Mouse (Mus musculus) midbrain, embryonic 11.5 days (tissue): ENCODE measurements at regions not wholly inside any gene's neighbourhood (a gene's known extent, or its start where the extent isn't known, plus 50 kb on each side); places are given as distances from the start of the nearest gene placed in this dataset.
"Not testable (repeated sequence)": the region's sequence is repeated elsewhere in the genome, so short reads cannot be mapped to it uniquely, and the experiment has no call there.

Experiments
- ATAC-seq: fragments of 200-750 bp; cut with Nextera tagmentation; 2 replicates; pipeline ENCODE4 v1.8.0; 2017; ENCODE audit warnings: moderate TSS enrichment, moderate library complexity; ENCODE audit not compliant: low FRiP score
- DNase-seq: peaks from one replicate; pipeline ENCODE4 v3.0.0; 2015; ENCODE audit warnings: low spot score; ENCODE audit errors: missing footprints
- H3K27ac ChIP-seq: fragments of 300-500 bp; sonication (generic); 2 replicates; pipeline ENCODE4 v1.5.1; 2014; ENCODE audit warnings: low read depth, low read length
- H3K27me3 ChIP-seq: fragments of 300-500 bp; sonication (generic); 2 replicates; pipeline ENCODE4 v1.6.1; 2014; ENCODE audit warnings: mild to moderate bottlenecking, low read length, moderate library complexity, mixed read lengths; ENCODE audit not compliant: control insufficient read depth, insufficient read depth
- H3K36me3 ChIP-seq: fragments of 300-500 bp; sonication (generic); 2 replicates; pipeline ENCODE4 v1.6.1; 2014; ENCODE audit warnings: mild to moderate bottlenecking, low read length, moderate library complexity, mixed read lengths; ENCODE audit not compliant: control insufficient read depth, insufficient read depth
- H3K4me1 ChIP-seq: fragments of 300-500 bp; sonication (generic); 2 replicates; pipeline ENCODE4 v1.6.1; 2014; ENCODE audit warnings: low read length; ENCODE audit not compliant: control insufficient read depth, insufficient read depth
- H3K4me2 ChIP-seq: fragments of 300-500 bp; sonication (generic); 2 replicates; pipeline ENCODE4 v1.6.1; 2014; ENCODE audit warnings: mild to moderate bottlenecking, moderate library complexity
- H3K4me3 ChIP-seq: fragments of 300-500 bp; sonication (generic); 2 replicates; pipeline ENCODE4 v1.5.1; 2014; ENCODE audit warnings: low read depth, low read length
- H3K9ac ChIP-seq: fragments of 300-500 bp; sonication (generic); 2 replicates; pipeline ENCODE4 v1.6.1; 2014; ENCODE audit warnings: low read length
- H3K9me3 ChIP-seq: fragments of 300-500 bp; sonication (generic); 2 replicates; pipeline ENCODE4 v1.6.1; 2016; ENCODE audit warnings: low read length; ENCODE audit not compliant: control insufficient read depth
- WGBS: fragments of 180-500 bp; shearing (Covaris S2); extraction: QIAGEN DNeasy Blood & Tissue Kit; methylation state at CpG from one replicate; pipeline ENCODE4 v1.1.7; 2014; 5-methylcytosine and 5-hydroxymethylcytosine counted together

DNA sequence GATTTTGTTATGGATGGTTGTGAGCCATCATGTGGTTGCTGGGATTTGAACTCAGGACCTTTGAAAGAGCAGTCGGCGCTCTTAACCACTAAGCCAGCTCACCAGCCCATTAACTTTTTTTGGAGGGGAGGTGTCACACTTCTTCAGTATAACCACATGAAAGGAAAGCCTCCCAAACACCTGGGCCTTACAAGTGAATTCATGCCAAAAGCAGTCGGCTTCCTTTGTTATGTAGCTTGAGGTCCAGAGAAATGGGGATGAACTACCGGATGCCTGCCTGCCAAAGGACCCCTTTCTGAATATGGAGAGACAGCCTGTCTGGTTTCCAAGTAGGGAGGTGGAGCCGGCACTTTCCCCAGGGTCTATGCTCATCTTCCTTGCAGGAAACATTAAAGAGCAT, 80.6 kb upstream of the Fam174b start:
- Histone ChIP-seq H3K4me2 (no peak overlapping the region), H3K27ac (no peak overlapping the region), H3K9ac (no peak overlapping the region), H3K4me3 (no peak overlapping the region), H3K36me3 (no peaks in the 10 kb centered on the region), H3K4me1 (no peaks in the 10 kb centered on the region), H3K9me3 (no peaks in the 10 kb centered on the region), H3K27me3 (no peaks in the 10 kb centered on the region; the same call in 1 of the 2 replicates)
- peak; percentile 35 for DNase-seq
- 91% methylated on average over 5 of the region's 5 CpGs for WGBS
- ATAC-seq: no peak

DNA sequence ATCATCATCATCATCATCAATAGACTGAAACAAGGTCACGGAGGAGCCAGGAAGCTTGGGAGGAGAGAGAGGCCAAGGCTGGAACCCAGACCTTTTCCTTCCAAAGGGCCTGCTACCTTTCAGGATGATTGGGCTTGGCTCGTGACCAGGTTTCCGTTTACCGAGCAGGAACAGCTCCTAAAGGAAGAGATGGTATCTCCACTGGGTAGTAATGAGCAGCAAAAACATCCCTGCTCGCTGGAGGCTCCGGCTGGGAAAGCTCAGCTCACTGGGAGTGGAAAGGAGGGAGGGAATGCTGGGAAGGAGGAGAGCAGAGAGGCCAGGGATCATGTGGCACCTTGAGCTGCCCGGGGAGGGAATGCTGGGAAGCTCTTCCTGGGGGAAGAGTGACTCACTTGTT, 82.8 kb upstream of the Fam174b start:
- Histone ChIP-seq H3K9ac (no peak overlapping the region), H3K9me3 (no peaks in the 10 kb centered on the region), H3K4me2 (no peak overlapping the region), H3K36me3 (no peaks in the 10 kb centered on the region), H3K27me3 (no peaks in the 10 kb centered on the region; the same call in 1 of the 2 replicates), H3K27ac (no peak overlapping the region), H3K4me1 (no peaks in the 10 kb centered on the region), H3K4me3 (no peak overlapping the region)
- DNase-seq (peak; percentile 78), ATAC-seq (no peak)
- 82% methylated on average over 7 of the region's 7 CpGs for WGBS

DNA sequence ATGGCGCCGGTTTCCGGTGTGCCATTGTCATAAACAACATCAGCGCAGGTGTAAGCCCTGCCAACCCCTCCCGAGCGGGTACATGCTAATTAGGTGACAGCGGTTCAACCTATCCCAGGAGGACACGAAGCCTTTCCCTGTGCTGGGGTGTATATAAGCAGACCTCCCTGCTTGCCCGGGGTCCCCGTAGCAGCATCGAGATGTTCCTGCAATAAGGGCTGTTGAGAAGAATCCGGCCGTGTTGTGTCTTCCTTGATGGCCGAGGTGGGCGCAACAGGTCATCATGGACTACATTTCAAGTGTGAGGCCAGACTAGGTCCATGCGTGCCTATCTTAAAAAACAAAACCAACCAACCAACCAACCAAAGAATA, 83.7 kb upstream of the Fam174b start:
- DNase-seq: peak; percentile 75
- peak; percentile 16; the same call in 1 of the 2 replicates for ATAC-seq
- not testable (repeated sequence) for H3K27ac ChIP-seq, H3K9me3 ChIP-seq, H3K27me3 ChIP-seq, H3K36me3 ChIP-seq, H3K4me3 ChIP-seq, H3K4me2 ChIP-seq, H3K9ac ChIP-seq, H3K4me1 ChIP-seq
- WGBS: 95% methylated on average over 16 of the region's 16 CpGs

DNA sequence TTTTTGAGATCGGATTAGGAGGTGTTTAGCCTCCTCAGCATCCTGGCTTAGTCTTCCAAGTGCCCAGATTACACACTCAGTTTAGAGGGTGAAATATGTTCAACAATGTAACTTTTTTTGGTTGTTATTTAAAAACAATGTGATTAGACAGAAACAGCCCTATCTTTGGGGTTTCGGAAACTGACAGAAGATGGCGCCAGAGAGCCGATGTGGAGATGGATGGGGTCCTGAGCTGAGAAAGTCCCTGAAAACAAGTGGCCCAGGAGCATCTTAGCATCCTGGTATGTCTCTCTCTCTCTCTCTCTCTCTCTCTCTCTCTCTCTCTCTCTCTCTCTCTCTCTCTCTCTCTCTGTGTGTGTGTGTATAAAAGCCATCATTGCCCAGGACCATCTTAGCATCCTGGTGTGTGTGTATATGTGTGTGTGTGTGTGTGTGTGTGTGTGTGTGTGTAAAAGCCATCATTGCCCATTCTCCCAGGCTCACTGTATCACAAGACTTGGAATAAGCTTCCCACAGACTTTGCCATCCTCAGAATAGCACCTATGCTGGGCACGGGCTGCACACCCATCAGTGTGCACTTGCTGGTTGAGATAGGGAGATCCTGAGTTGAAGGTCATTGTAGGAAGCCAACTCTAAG, 84.2 kb upstream of the Fam174b start:
- H3K4me3 ChIP-seq: no peak overlapping the region
- no peak overlapping the region for H3K27ac ChIP-seq
- DNase-seq (peak; percentile 97), ATAC-seq (peak; percentile 35; the same call in 1 of the 2 replicates)
- H3K36me3 ChIP-seq: no peaks in the 10 kb centered on the region
- no peak overlapping the region for H3K9ac ChIP-seq
- H3K4me1 ChIP-seq: no peaks in the 10 kb centered on the region
- H3K4me2 ChIP-seq: no peak overlapping the region
- WGBS: 26% methylated on average over 5 of the region's 5 CpGs
- H3K9me3 ChIP-seq: no peaks in the 10 kb centered on the region
- H3K27me3 ChIP-seq: no peaks in the 10 kb centered on the region; the same call in 1 of the 2 replicates

DNA sequence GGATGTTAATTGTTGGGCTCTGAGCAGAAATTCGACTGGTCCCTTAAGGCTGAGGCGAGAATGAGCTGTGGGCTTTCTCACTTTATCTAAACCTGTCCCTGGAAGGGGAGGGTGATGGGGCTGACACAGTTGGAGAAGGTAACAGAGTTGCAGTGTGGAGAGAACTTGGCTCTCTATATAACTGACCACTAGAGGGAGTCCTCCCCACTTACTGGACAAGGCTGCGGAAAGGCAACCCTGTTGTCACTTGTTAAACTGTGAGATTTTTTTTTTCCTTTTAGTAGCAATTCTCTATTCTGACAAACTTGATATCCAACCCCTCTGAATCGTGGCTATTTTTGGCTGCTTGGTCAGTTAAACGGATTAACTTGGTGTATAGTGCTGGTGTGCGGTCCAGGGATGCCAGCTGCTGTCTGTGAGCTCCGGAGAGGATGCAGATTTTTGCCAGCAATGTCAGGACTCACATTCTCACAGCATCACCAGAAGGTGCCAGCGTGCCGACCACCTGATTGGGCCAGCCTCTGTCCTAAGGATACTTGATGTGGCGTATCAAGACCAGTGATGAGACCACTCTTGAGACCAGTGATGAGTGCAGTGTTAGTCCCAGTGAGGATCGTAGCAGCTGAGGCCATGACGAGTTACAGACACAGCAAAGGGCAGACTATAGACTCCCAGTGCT, 85.8 kb upstream of the Fam174b start:
- H3K4me1 ChIP-seq: no peaks in the 10 kb centered on the region
- H3K4me3 ChIP-seq: no peak overlapping the region
- DNase-seq (peak; percentile 94), ATAC-seq (peak; percentile 44; the same call in 1 of the 2 replicates)
- no peaks in the 10 kb centered on the region for H3K9me3 ChIP-seq
- H3K27ac ChIP-seq: no peak overlapping the region
- H3K4me2 ChIP-seq: no peak overlapping the region
- no peak overlapping the region for H3K9ac ChIP-seq
- H3K36me3 ChIP-seq: no peaks in the 10 kb centered on the region
- no peaks in the 10 kb centered on the region; the same call in 1 of the 2 replicates for H3K27me3 ChIP-seq
- WGBS: 41% methylated on average over 12 of the region's 12 CpGs

DNA sequence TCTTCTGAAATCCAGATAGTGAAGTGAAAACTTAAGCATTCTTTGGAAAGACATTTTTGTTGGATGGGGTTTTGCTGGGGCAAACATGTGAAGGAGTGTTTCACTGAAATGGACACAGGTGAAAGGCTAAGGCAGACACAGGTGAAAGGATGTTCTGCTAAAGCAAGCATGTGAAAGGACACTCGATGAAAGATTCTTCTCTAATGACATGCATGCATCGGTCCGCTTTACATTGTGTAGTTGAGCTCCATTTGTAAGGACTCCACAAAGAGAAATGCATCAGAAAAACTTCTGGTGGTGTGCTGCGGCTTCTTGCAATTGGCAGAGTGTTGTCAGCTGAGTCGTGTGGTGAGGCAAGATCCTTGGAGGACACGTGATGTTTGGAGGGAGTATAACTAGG, 89.2 kb upstream of the Fam174b start:
- Histone ChIP-seq H3K27ac (no peak overlapping the region), H3K9me3 (no peaks in the 10 kb centered on the region), H3K27me3 (no peaks in the 10 kb centered on the region; the same call in 1 of the 2 replicates), H3K36me3 (no peaks in the 10 kb centered on the region), H3K9ac (no peak overlapping the region), H3K4me1 (no peaks in the 10 kb centered on the region), H3K4me2 (no peak overlapping the region), H3K4me3 (no peak overlapping the region)
- DNase-seq (peak; percentile 59), ATAC-seq (no peak)
- 90% methylated on average over 6 of the region's 6 CpGs for WGBS

DNA sequence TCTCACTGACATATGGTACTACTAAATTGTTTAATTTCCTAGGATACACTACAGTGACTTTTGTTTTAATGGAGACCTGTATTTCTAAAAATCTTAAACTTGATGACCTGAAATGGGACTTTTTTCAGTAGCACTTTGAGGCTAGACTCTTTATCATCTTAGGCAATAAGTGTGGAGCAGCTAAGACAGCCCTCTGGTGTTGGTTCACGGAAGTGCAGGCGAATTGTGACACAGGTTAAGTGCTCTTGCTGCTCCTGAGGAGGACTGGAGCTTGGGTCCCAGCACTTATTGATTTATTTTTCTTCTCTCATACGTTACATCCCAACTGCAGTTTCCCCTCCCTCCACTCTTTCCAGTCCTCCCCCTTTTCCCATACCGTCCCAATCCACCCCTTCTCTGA, 92.1 kb upstream of the Fam174b start:
- Histone ChIP-seq H3K4me2 (no peak overlapping the region), H3K36me3 (no peaks in the 10 kb centered on the region), H3K9ac (no peak overlapping the region), H3K4me3 (no peak overlapping the region), H3K4me1 (peaks cover 8% of the 10 kb centered on the region), H3K9me3 (no peaks in the 10 kb centered on the region), H3K27me3 (0 out of 2 replicates have a peak, but pooled peaks cover 3% of the 10 kb centered on the region), H3K27ac (no peak overlapping the region)
- DNase-seq (peak; percentile 98), ATAC-seq (no peak)
- WGBS: 26% methylated on average over 4 of the region's 4 CpGs

DNA sequence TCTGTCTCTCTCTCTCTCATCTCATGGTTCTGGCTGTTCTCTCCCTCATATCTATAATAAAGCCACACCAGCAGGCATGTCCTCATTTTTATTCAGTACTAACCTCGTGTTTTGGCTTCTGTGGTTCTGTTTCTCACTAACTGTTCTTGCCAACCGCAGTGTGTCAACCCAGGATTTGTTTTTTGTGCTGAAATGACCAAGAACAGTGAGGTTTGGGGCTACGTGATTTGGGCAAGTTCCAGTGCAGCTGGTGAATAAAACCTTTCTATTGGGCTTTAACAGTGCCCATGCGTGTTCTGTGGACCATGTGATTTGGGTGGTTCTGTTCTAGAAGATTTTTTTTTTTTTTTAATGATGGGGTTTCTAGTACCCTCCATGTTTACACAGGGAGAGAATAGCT, 93.0 kb upstream of the Fam174b start:
- Histone ChIP-seq H3K27me3 (0 out of 2 replicates have a peak, but pooled peaks cover 3% of the 10 kb centered on the region), H3K4me3 (no peak overlapping the region), H3K4me2 (no peak overlapping the region), H3K9ac (no peak overlapping the region), H3K4me1 (peaks cover 8% of the 10 kb centered on the region), H3K27ac (no peak overlapping the region), H3K9me3 (no peaks in the 10 kb centered on the region), H3K36me3 (no peaks in the 10 kb centered on the region)
- DNase-seq (no peak), ATAC-seq (no peak)
- 78% methylated on average over 4 of the region's 4 CpGs for WGBS

DNA sequence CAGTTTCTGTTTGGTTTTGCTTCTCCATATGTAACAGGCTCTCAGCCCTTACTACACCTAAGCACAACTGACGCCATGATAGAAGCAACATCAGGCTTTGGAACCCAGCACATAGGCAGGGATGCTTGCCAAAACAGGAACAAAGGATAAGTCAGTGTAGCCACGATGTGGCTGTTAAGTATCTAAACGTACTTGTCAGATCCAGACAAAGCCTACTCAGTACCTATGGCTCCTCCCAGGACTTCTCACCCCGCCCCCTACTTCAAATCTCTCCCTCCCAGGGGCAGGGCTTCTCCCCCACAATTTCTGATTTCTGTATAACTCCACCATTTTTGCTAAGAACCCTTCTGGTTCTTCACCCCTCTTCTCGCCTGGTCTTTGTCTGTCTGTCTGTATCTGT, 93.4 kb upstream of the Fam174b start:
- WGBS: 64% methylated on average over 5 of the region's 5 CpGs
- no peak overlapping the region for H3K4me3 ChIP-seq
- H3K36me3 ChIP-seq: no peaks in the 10 kb centered on the region
- H3K4me2 ChIP-seq: no peak overlapping the region
- H3K4me1 ChIP-seq: peaks cover 8% of the 10 kb centered on the region
- H3K9me3 ChIP-seq: no peaks in the 10 kb centered on the region
- H3K27me3 ChIP-seq: peaks cover 5% of the 10 kb centered on the region; the same call in 1 of the 2 replicates
- H3K9ac ChIP-seq: no peak overlapping the region
- DNase-seq (peak; percentile 75), ATAC-seq (no peak)
- no peak overlapping the region for H3K27ac ChIP-seq
